Mouse (Mus musculus): ENCODE data around the gene Numb. TPM values are rescaled to one million over a fixed set of nuclear protein-coding genes. Genes with fewer than 3 reads are reported as not detected.

Numb gene
- total and polyA plus RNA-seq, 3 experiments: 34.4 to 65.8 (median 58.1) TPM

- peaks cover 83% of the 10 kb centered on the region for H3K36me3 ChIP-seq (replicated peaks)
Observed at GRCm38 (mm10) chr12:83800943-83801342, 120.8 kb downstream of the Numb start.

GRCm38 (mm10) chr12:83798313-83798712, 123.4 kb downstream of the Numb start:
- DNase-seq (ENCODE audit: low spot score) (no peak), ATAC-seq (ENCODE audit: extremely low read depth, insufficient number of reproducible peaks, low FRiP score, poor library complexity, severe bottlenecking) (no peak)
- H3K4me1 ChIP-seq (ENCODE audit: insufficient read depth, low read depth, low read length): no peaks in the 10 kb centered on the region
- H3K36me3 ChIP-seq (replicated peaks): peaks cover 77% of the 10 kb centered on the region
- H3K27me3 ChIP-seq (ENCODE audit: insufficient read depth, low read length): no peaks in the 10 kb centered on the region
- no peak for TF ChIP-seq GATA2 (IDR thresholded peaks at IDR 0.05; ENCODE audit: borderline replicate concordance, low read depth, low read length)
- no peak for TF ChIP-seq CTCF (IDR thresholded peaks at IDR 0.05; ENCODE audit: low read depth, low read length)
- TF ChIP-seq POLR2AphosphoS5 (IDR thresholded peaks at IDR 0.05; ENCODE audit: insufficient replicate concordance, low read depth, low read length): no peak
- no peak for TF ChIP-seq GATA1 (IDR thresholded peaks at IDR 0.05; ENCODE audit: borderline replicate concordance, low read length)
- TF ChIP-seq TAL1 (conservative IDR thresholded peaks at IDR 0.05; ENCODE audit: low read depth, low read length): no peak
- H3K4me3 ChIP-seq (ENCODE audit: low read depth, low read length): no peak overlapping the region
- H3K9me3 ChIP-seq (replicated peaks): no peaks in the 10 kb centered on the region

More at GRCm38 (mm10) chr12:83800943-83801342, 120.8 kb downstream of the Numb start:
- Histone ChIP-seq H3K4me3 (ENCODE audit: low read depth, low read length) (no peak overlapping the region), H3K9me3 (replicated peaks) (peaks cover 4% of the 10 kb centered on the region), H3K27me3 (ENCODE audit: insufficient read depth, low read length) (no peaks in the 10 kb centered on the region), H3K4me1 (ENCODE audit: insufficient read depth, low read depth, low read length) (no peaks in the 10 kb centered on the region)
- ATAC-seq (ENCODE audit: extremely low read depth, insufficient number of reproducible peaks, low FRiP score, poor library complexity, severe bottlenecking) (no peak), DNase-seq (ENCODE audit: low spot score) (no peak)
- TF ChIP-seq TAL1 (conservative IDR thresholded peaks at IDR 0.05; ENCODE audit: low read depth, low read length) (no peak), POLR2AphosphoS5 (IDR thresholded peaks at IDR 0.05; ENCODE audit: insufficient replicate concordance, low read depth, low read length) (no peak), GATA1 (IDR thresholded peaks at IDR 0.05; ENCODE audit: borderline replicate concordance, low read length) (no peak), GATA2 (IDR thresholded peaks at IDR 0.05; ENCODE audit: borderline replicate concordance, low read depth, low read length) (no peak), CTCF (IDR thresholded peaks at IDR 0.05; ENCODE audit: low read depth, low read length) (no peak)

GRCm38 (mm10) chr12:83795586-83795985, 126.1 kb downstream of the Numb start:
- TF ChIP-seq GATA2 (IDR thresholded peaks at IDR 0.05; ENCODE audit: borderline replicate concordance, low read depth, low read length) (no peak), GATA1 (IDR thresholded peaks at IDR 0.05; ENCODE audit: borderline replicate concordance, low read length) (no peak), CTCF (IDR thresholded peaks at IDR 0.05; ENCODE audit: low read depth, low read length) (no peak), TAL1 (conservative IDR thresholded peaks at IDR 0.05; ENCODE audit: low read depth, low read length) (no peak), POLR2AphosphoS5 (IDR thresholded peaks at IDR 0.05; ENCODE audit: insufficient replicate concordance, low read depth, low read length) (no peak)
- ATAC-seq (ENCODE audit: extremely low read depth, insufficient number of reproducible peaks, low FRiP score, poor library complexity, severe bottlenecking): no peak
- H3K27me3 ChIP-seq (ENCODE audit: insufficient read depth, low read length): no peaks in the 10 kb centered on the region
- peaks cover 83% of the 10 kb centered on the region for H3K36me3 ChIP-seq (replicated peaks)
- no peaks in the 10 kb centered on the region for H3K4me1 ChIP-seq (ENCODE audit: insufficient read depth, low read depth, low read length)
- no peaks in the 10 kb centered on the region for H3K9me3 ChIP-seq (replicated peaks)
- no peak for DNase-seq (ENCODE audit: low spot score)
- H3K4me3 ChIP-seq (ENCODE audit: low read depth, low read length): no peak overlapping the region

GRCm38 (mm10) chr12:83795051-83795450, 126.7 kb downstream of the Numb start:
- peaks cover 80% of the 10 kb centered on the region for H3K36me3 ChIP-seq (replicated peaks)

GRCm38 (mm10) chr12:83792706-83793410, 128.9 kb downstream of the Numb start:
- Histone ChIP-seq H3K27me3 (ENCODE audit: insufficient read depth, low read length) (peaks cover 14% of the 10 kb centered on the region; the same call in 1 of the 2 replicates), H3K36me3 (replicated peaks) (peaks cover 64% of the 10 kb centered on the region), H3K4me3 (ENCODE audit: low read depth, low read length) (no peak overlapping the region), H3K4me1 (ENCODE audit: insufficient read depth, low read depth, low read length) (no peaks in the 10 kb centered on the region), H3K9me3 (replicated peaks) (no peaks in the 10 kb centered on the region)
- ATAC-seq (ENCODE audit: extremely low read depth, insufficient number of reproducible peaks, low FRiP score, poor library complexity, severe bottlenecking) (no peak), DNase-seq (ENCODE audit: low spot score) (no peak)
- TF ChIP-seq GATA2 (IDR thresholded peaks at IDR 0.05; ENCODE audit: borderline replicate concordance, low read depth, low read length): no peak
- TF ChIP-seq GATA1 (IDR thresholded peaks at IDR 0.05; ENCODE audit: borderline replicate concordance, low read length): no peak

More at GRCm38 (mm10) chr12:83795051-83795450, 126.7 kb downstream of the Numb start:
- Histone ChIP-seq H3K27me3 (ENCODE audit: insufficient read depth, low read length) (no peaks in the 10 kb centered on the region), H3K9me3 (replicated peaks) (no peaks in the 10 kb centered on the region), H3K4me1 (ENCODE audit: insufficient read depth, low read depth, low read length) (no peaks in the 10 kb centered on the region), H3K4me3 (ENCODE audit: low read depth, low read length) (no peak overlapping the region)
- DNase-seq (ENCODE audit: low spot score): no peak
- TF ChIP-seq TAL1 (conservative IDR thresholded peaks at IDR 0.05; ENCODE audit: low read depth, low read length): no peak
- no peak for TF ChIP-seq GATA2 (IDR thresholded peaks at IDR 0.05; ENCODE audit: borderline replicate concordance, low read depth, low read length)
- no peak for TF ChIP-seq CTCF (IDR thresholded peaks at IDR 0.05; ENCODE audit: low read depth, low read length)
- TF ChIP-seq GATA1 (IDR thresholded peaks at IDR 0.05; ENCODE audit: borderline replicate concordance, low read length): no peak
- TF ChIP-seq POLR2AphosphoS5 (IDR thresholded peaks at IDR 0.05; ENCODE audit: insufficient replicate concordance, low read depth, low read length): no peak
- no peak for ATAC-seq (ENCODE audit: extremely low read depth, insufficient number of reproducible peaks, low FRiP score, poor library complexity, severe bottlenecking)

GRCm38 (mm10) chr12:83791737-83792136, 130.0 kb downstream of the Numb start:
- Histone ChIP-seq H3K27me3 (ENCODE audit: insufficient read depth, low read length) (peaks cover 20% of the 10 kb centered on the region; the same call in 1 of the 2 replicates), H3K4me1 (ENCODE audit: insufficient read depth, low read depth, low read length) (no peaks in the 10 kb centered on the region), H3K4me3 (ENCODE audit: low read depth, low read length) (no peak overlapping the region), H3K9me3 (replicated peaks) (no peaks in the 10 kb centered on the region), H3K36me3 (replicated peaks) (peaks cover 57% of the 10 kb centered on the region)
- ATAC-seq (ENCODE audit: extremely low read depth, insufficient number of reproducible peaks, low FRiP score, poor library complexity, severe bottlenecking) (no peak), DNase-seq (ENCODE audit: low spot score) (no peak)
- no peak for TF ChIP-seq CTCF (IDR thresholded peaks at IDR 0.05; ENCODE audit: low read depth, low read length)
- no peak for TF ChIP-seq TAL1 (conservative IDR thresholded peaks at IDR 0.05; ENCODE audit: low read depth, low read length)
- no peak for TF ChIP-seq GATA2 (IDR thresholded peaks at IDR 0.05; ENCODE audit: borderline replicate concordance, low read depth, low read length)
- no peak for TF ChIP-seq GATA1 (IDR thresholded peaks at IDR 0.05; ENCODE audit: borderline replicate concordance, low read length)
- no peak for TF ChIP-seq POLR2AphosphoS5 (IDR thresholded peaks at IDR 0.05; ENCODE audit: insufficient replicate concordance, low read depth, low read length)
